Mouse (Mus musculus): Measurements from ENCODE around the gene Zmym4. TPM values are rescaled to one million over a fixed set of nuclear protein-coding genes. Genes with fewer than 3 reads are reported as not detected.

The Zmym4 gene
- total RNA-seq, 2 experiments from 2014 or later: 14.6 to 16.3 TPM

DNA sequence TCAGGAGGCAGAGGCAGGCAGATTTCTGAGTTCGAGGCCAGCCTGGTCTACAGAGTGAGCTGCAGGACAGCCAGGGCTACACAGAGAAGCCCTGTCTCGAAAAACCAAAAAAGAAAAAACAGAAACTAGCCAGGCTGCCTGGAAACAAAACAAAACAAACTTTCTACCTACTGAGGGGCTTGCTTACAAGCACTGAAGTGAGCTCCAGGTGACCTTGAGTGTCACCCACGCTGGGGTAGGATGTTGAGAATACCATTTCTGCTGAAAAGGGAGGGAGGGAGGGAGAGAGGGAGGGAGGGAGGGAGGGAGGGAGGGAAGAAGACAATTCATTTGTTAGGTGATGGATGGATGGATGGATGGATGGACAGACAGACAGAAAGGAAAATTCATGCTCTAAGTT, 24.5 kb downstream of the Zmym4 start:
- no peak for DNase-seq (ENCODE audit: low spot score)

DNA sequence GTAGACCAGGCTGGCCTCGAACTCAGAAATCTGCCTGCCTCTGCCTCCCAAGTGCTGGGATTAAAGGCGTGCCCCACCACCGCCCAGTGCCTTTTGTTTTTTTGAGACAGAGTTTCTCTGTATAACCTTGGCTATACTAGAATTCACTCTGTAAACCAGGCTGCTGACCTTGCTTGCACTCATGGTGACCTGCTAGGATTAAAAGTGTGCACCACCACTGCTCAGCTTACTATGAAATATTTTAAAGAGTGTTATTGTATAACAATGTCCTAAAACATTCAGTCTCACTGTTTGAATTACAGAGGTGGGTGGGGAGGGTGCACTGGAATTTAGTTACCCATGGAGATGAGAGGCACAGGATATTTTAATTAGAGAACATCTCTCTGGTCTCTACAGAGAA, 25.1 kb downstream of the Zmym4 start:
- no peak for DNase-seq (ENCODE audit: low spot score)

DNA sequence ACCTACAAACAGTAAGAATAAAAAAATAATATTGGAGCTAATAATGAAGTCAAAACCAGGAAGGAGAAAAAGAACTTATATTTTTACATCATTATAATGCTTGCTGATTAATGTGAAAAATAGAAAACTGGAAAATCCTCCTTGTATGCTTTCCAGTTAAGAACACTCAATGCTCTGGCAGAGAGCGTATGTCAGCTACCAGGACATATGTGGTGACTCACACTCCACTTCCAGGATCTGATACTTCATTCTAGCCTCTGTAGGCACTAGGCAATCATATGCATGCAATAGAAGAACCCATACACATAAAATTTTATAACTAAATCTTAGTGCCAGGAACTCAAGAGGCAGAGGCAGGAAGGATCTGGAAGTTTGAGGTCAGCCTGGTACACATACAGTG, 40.2 kb downstream of the Zmym4 start:
- no peak for DNase-seq (ENCODE audit: low spot score)

DNA sequence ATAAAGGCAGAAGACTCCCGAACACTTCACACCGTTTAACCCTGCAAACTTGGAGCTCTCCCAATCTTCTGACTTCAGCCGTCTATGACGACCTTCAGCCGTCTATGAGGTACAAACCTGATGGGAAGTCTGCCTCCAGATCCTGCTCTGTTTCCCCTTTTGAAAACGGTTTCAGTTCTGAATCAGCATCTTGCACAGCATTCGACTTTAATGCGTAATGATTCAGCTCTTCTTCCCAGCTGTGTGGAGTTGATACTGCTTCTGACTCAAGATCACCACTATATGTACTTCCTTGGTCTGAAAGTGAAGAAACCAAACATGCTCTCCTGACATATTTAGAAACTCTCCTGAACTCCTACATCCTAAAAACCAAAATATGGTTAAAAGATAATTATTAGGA, 78.1 kb downstream of the Zmym4 start:
- no peak for DNase-seq (ENCODE audit: low spot score)

DNA sequence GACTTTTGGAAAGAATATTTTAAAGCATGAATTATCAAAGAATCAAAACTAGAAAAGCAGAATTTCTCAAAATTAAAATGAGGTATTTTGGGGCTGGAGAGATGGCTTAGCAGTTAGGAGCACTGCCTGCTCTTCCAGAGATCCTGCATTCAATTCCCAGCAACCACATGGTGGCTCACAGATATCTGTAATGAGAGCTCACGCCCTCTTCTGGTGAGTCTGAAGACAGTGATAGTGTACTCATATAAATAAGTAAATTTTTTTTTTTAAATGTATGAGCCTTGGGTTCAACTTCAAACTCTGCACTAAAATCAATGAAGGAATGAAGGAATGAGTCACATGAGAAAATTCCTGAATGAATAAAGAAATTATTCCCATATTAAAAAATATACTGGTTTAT, 82.0 kb downstream of the Zmym4 start:
- no peak for DNase-seq (ENCODE audit: low spot score)

DNA sequence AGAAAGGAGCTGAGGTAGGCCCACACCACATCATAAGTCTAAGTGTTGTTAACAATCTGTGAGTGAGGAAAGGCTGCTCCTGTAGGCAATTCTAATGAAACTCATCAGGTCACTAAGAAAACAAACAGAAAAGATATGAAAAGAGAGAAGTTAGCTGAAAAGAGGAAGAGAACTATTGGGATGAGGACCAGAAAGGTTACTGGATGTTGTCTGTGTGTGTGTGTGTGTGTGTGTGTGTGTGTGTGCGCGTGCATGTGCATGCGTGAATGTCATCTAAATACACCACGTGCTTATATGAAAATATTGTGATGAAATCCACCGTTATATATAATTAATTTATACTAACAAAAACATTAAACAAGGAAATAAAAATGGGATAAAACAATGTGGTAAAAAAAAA, 84.3 kb downstream of the Zmym4 start:
- DNase-seq (ENCODE audit: low spot score): no peak

DNA sequence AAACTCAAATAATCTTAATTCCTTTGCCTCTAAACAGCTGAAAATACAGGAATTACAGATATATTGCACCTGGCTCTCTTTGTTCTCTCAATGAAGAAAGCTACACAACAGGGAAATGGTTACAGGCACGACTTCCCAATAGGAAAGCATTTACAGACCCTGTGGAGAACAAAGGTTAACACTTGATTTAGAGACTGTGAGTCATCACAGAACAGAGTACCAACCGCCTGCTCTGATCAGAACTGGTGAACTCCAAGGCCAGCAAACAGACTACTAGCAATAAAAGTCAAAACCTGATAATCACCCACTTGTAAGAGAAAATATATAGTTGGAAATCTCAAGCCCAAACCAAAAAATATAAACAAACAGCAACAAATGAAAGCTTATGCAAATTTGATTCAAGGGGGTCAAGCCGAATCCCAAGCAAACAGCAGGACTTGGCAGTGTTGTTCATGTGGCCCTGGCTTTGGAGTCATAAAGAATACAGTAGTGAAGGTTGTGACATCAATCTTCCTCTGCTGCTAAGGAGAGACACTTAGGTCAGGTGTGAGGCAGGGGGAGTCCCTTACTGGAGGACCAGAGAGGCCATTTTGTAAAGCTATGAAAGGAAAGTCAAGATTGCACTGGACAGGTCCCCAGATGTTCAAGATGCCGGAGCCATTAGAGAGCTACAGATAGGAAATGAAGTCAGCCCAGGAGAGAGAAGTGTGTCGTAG, 88.2 kb downstream of the Zmym4 start:
- no peak for DNase-seq (ENCODE audit: low spot score)

DNA sequence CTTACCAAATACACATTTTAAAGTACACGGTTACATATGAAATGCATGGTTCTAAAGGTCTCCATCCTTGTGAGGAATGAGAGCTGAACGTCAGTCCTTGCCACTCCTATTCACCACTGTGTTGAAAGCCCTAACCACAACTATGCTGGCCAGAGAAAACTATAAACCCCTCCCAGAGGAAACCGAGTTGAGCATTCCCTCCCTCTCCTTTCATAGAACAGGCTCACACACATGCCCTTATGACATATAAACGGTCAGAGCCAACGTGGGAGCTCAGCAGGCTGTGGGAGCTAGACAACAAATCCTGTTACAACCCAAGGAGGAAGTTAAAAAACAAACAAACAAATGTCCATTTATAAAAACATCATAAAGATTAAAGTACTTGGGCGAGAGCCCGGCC, 95.2 kb downstream of the Zmym4 start:
- no peak for DNase-seq (ENCODE audit: low spot score)

DNA sequence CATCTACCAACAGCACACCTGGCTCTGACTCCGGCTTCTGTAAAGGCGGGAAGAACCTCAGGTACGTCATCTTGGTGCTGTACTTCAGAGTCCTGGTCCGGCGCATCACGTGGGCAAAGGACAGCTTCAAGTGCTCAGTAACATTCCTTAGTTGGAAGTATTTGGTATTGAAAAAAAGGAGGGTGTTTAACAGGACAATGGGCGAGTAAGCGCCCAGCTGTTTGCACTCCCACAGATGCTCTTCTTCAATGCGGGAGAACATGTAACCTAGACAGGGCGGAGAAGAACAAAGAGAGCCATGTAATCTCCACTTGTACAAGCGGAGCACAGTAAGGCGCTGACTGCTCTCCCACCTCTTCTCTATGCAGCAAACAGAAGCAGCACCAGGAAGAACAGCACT, 99.2 kb downstream of the Zmym4 start:
- no peak for DNase-seq (ENCODE audit: low spot score)

DNA sequence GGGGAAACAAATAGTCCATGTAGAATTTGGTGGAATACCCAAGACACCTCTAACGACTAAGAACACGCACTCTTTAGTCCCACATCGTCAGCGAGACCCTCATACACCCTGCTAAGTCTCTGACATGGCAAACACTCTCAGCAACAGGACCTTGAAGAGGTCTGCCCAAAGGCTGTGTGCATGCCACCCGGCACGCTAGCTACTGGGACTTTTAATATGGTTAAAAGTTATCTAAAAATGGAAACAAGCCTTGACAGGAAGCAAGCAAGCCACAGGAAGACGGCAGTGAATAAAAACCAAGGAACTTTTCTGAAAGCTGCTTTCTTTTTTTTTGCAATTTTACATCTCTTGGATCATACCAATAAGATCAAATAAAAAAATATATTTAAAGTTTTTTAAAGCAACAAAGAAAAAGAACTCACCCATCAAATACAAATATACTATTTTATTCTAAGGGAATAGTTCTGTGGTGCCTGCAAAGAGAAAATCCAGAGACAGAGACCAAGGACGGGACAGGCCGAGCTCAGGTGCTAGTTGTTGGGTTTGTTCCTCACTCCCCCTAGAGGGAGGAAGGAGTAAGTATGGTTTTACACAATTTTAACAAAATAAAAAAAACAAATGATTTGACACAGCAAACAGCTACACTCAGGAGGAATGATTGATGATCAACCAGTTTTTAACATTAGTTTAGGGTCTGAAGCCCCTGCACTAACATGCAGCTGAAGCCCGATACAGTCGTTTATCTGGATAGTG, 106.2 kb downstream of the Zmym4 start:
- no peak for DNase-seq (ENCODE audit: low spot score)

DNA sequence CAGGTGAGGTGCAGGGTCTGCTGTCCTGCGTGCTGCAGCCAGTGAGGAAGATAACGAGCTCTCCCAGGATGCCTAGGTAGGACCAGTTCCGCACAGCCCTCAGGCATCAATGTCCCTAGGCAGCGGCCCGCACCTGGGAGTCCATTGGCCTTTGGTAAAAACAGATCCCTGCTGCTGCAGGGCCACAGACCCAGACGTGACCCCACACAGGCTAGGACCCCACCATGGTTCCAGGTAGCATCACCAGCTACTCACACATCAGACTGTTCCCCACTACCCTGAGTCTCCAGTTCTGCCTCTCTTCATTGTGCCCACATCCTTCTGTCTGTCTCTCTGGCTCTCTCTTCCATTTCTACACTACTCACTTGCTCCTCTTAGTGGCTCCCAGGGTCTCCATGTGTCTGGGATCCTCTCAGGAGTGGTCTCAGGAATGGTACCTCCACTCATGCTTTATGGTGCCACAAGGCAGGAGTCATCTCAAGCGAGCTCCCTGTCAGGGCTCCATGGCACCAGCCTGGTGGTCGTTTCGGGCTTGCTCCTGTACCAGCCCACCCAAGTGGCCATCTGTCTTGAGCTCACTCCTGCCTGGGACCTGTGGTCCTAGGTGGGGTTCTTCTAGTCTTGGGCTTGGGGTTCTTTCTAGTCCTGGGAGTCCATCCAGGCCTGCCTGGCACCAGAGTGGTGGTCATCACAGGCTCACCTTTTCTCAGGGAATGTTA, 107.5 kb downstream of the Zmym4 start:
- DNase-seq (ENCODE audit: low spot score): no peak

DNA sequence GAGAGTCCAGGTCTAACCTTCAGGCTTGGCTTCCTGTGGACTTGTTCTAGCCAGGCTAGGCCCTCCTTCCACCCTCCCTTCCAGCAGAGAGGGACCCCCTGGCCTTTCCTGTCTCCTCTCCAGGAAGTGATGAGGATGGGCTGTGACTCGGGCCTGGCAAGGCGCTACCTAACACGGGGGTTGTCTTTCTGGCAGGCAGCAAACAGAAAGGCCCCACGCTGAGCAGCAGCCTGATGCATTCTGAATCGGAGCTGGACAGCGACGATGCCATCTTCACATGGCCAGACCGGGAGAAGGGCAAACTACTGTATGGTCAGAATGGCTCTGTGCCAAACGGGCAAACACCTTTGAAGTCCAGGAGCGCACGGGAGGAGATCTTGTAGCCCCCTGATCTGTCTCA, 115.0 kb downstream of the Zmym4 start:
- no peak for DNase-seq (ENCODE audit: low spot score)

DNA sequence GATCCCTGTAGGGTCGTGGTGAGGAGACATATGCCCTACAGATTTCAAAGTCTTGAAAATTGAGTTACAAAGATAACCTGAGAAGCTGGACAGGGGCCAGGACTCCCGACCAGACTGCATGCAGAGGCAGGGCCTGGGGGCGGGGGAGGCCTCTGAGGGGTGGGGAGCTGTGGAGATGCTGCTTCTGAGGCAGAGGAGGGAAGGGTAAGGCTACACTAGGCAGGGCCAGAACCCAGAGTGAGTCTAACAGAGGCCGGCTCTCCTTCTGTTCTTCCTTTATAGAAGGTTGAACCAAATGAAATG, 117.2 kb downstream of the Zmym4 start:
- DNase-seq (ENCODE audit: low spot score): no peak

DNA sequence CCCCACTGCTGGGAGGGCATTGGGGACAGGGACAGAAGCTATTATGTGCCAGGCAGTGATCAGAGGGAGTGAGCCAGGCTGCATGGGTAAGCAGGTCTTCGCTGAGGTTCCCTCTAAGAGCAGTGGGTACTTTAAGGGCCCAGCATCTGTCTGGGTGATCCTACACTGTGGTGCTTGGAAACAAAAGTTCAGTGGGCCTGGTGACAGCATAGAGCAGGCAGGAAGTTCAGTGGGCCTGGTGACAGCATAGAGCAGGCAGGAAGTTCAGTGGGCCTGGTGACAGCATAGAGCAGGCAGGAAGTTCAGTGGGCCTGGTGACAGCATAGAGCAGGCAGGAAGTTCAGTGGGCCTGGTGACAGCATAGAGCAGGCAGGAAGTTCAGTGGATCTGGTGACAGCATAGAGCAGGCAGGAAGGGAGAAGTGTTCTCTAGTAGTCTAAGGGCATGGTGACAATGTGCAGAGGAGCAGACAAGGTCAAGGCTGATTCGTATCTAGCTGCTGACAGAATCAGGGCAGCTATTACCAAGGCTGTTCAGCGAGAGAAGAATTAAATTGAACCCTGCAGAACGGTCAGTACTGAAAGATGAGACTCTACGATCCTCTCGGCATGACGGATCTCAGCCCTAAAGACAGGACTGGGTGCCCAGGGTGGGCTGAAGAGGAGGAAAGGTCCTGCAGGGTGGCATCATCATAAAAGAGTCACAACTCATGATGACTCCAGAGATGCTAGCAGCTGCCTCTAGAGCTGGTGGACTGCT, 117.7 kb downstream of the Zmym4 start:
- DNase-seq (ENCODE audit: low spot score): no peak

DNA sequence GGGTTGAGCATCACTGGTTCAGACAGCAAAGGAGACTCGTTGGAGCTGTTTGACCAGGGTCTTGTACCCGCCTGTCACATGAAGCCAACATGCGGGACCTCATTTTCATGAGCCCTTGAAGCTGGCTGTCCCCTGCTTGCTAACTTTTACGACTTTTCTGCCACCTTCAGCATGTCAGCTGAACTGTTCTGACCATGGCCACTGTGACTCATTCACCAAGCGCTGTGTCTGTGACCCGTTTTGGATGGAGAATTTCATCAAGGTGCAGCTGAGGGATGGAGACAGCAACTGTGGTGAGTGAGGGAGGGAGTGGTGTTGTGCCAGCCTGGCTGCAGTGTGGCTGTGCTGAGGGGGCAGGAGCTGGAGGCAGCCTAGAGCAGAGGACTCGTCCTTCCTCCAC, 121.0 kb downstream of the Zmym4 start:
- no peak for DNase-seq (ENCODE audit: low spot score)

DNA sequence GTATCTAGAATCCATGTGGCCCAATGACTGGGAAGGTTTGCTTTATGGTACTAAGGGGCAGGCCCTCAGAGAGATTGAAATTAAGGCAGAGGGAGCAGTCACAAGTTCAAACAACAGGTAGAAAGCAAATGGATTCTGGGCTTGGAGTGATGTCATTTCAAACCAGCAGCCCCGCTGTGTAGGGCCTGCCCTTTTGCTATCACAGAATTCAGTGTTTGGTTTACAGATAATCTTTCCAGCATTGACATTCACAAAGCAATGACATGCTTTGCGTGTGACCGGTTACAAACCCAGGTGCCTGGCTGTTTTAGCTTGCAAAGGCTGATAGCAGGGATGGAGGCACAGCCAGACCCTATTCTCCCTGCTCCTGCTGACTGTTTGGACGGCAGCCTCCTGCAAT, 122.3 kb downstream of the Zmym4 start:
- DNase-seq (ENCODE audit: low spot score): no peak

DNA sequence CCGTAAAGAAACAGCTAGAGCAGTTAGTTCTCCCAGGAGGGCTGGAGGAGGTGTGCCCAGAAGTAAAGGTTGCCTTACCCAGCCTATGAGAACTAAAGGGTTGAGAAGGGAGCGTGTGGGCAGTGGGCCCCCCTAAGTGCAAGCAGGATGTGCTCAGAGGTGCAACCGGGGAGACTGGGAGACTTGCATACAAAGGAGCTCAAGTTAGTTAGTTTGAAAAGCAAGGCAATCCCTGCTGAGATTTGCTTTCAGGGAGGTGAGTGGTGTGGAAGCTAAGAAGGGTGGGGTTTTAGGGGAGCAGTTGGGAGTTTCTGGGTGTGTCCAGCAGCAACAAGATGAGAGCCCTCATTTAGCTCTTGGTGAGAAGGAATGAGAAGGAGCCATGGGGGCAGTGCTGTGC, 125.0 kb downstream of the Zmym4 start:
- no peak for DNase-seq (ENCODE audit: low spot score)

DNA sequence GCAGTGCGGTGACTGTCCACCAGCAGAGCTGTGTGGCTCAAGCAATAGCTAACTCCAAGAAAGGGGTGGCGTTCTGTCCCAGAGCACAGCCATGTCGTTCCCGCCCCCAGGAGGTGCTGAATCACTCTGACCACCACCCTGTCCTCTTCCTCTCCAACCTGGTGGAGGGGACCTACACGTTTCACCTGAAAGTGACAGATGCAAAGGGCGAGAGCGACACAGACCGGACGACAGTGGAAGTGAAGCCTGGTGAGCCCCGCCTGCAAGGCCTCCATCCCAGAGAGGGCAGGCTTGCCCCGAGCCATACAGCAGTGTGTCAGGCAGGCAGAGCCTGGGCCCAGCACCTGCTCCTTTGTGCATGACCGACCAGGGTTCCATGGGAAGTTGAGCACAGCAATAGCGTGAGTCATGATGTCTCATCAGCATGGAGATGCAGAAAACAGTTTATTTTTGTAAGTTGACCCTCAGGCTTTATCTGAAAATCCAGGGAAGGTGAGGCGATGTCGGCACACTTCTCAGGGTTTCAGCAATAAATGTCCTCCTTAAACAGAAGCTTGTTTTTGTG, 126.9 kb downstream of the Zmym4 start:
- DNase-seq (ENCODE audit: low spot score): no peak

DNA sequence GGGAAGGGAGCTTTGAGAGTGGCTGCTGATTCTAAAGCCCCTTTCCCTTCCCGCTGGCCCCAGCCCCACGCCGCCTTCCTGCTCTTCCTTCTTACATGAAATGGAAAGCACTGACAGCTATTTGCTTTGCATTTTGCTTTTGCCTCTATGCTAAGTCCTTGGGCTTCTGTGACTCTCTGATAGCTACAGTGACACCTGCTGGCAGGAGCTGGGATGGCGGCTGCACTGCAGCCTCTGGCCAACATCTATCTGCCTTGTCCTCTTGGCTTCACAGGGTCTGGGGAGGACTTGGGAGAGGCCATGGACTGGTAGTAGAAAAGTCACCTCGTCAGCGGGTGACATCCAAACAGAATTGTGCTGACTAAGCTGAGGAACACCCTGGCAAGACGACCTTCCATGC, 128.1 kb downstream of the Zmym4 start:
- peak; percentile 75 for DNase-seq (ENCODE audit: low spot score)

DNA sequence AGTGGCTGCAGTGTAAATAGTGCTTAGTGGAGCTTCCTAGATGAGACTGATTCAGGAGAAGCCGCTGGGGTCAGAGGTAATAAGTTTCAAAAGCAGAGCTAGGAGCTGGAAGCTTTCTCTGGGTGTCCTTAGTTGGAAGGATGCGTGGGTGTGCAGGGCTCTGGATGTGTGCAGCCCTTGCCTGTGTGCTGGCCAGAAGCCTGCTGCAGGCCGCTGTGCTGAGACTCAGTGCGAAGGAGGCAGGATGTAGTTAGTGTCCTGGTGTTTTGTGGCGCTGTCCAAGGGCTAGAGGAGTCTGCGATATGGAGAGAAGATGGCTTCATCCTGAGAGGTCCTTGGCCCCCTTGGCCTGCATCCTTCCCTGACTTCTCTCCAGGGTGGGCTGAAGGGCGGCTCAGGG, 129.1 kb downstream of the Zmym4 start:
- no peak for DNase-seq (ENCODE audit: low spot score)

DNA sequence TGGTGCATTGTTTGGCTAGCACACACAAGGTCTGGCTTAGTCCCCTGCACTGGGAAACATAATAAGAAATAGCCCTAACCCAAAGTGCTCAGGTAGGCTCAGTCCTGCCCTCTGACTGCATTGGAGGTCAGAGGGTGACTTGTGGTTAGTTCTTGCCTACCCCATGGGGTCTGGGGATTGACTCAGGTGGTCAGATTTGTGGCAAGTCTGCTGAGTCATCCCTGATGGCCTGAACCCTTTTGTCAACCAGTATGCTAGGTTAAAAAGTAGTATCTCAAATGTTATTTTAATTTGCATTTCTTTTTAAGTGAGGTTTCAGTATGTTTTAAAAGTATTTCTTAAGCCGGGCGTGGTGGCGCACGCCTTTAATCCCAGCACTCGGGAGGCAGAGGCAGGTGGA, 136.8 kb downstream of the Zmym4 start:
- no peak for DNase-seq (ENCODE audit: low spot score)

DNA sequence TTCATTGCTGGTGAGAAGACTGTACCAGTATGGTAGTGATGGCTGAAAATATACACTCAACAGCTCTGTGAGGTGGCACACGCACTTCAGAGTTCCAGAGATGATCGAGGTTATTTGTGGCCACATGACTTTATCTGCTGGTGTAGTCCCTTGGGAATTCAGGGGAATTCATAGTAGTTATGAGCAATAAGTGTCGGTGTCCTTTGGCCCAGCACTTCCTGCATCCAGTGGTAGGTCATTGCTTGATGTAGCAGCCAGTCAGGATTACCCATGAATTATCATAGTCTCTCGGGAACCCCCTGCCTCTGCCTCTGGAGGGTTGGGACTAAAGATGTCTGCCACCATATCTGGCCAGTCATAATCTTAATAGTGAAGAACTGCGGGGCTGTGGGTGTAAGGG, 144.0 kb downstream of the Zmym4 start:
- DNase-seq (ENCODE audit: low spot score): no peak

Measured in gastrocnemius, adult 18-20 months (tissue).